Mouse (Mus musculus): ENCODE data around the gene Dop1a.
"Not testable (repeated sequence)": the region's sequence is repeated elsewhere in the genome, so short reads cannot be mapped to it uniquely, and the experiment has no call there.

Dop1a gene

GRCm38 (mm10) chr9:86572636-86573291, 105.8 kb downstream of the Dop1a start:
- no peak for DNase-seq (ENCODE audit: extremely low read depth, insufficient read length, low spot score)

GRCm38 (mm10) chr9:86573616-86574303, 106.8 kb downstream of the Dop1a start:
- DNase-seq (ENCODE audit: extremely low read depth, insufficient read length, low spot score) = no peak

- no peak for DNase-seq (ENCODE audit: extremely low read depth, insufficient read length, low spot score)
These were observed 108.2 kb downstream of the Dop1a start for GRCm38 (mm10) chr9:86575178-86575577.

GRCm38 (mm10) chr9:86579657-86580056, 112.7 kb downstream of the Dop1a start:
- DNase-seq (ENCODE audit: extremely low read depth, insufficient read length, low spot score) = no peak

- DNase-seq (ENCODE audit: extremely low read depth, insufficient read length, low spot score) = peak; percentile 24
These were observed 116.8 kb downstream of the Dop1a start for GRCm38 (mm10) chr9:86583740-86584139.

GRCm38 (mm10) chr9:86587019-86587795, 120.3 kb downstream of the Dop1a start:
- DNase-seq (ENCODE audit: extremely low read depth, insufficient read length, low spot score) = no peak

GRCm38 (mm10) chr9:86592676-86593668, 126.0 kb downstream of the Dop1a start:
- no peak for DNase-seq (ENCODE audit: extremely low read depth, insufficient read length, low spot score)

GRCm38 (mm10) chr9:86594357-86594767, 127.4 kb downstream of the Dop1a start:
- DNase-seq (ENCODE audit: extremely low read depth, insufficient read length, low spot score) = not testable (repeated sequence)

GRCm38 (mm10) chr9:86596983-86597382, 130.0 kb downstream of the Dop1a start:
- not testable (repeated sequence) for DNase-seq (ENCODE audit: extremely low read depth, insufficient read length, low spot score)

- DNase-seq (ENCODE audit: extremely low read depth, insufficient read length, low spot score) = no peak
These were observed 132.9 kb downstream of the Dop1a start for GRCm38 (mm10) chr9:86599723-86600303.
